Mouse (Mus musculus): ENCODE data around the gene Rbm34. TPM values are rescaled to one million over a fixed set of nuclear protein-coding genes. Genes with fewer than 3 reads are reported as not detected.
"Not testable (repeated sequence)": the region's sequence is repeated elsewhere in the genome, so short reads cannot be mapped to it uniquely, and the experiment has no call there.

Rbm34 gene
- polyA plus RNA-seq, 1 experiment: 8.4 TPM

GRCm38 (mm10) chr8:126919255-126919654 is 51.6 kb downstream of the Rbm34 start:
- DNase-seq (ENCODE audit: low spot score): no peak

- DNase-seq (ENCODE audit: low spot score): no peak
Measured at GRCm38 (mm10) chr8:126918356-126918755, 52.5 kb downstream of the Rbm34 start.

- no peak for DNase-seq (ENCODE audit: low spot score)
Measured at GRCm38 (mm10) chr8:126917179-126917905, 53.5 kb downstream of the Rbm34 start.

- no peak for DNase-seq (ENCODE audit: low spot score)
Measured at GRCm38 (mm10) chr8:126916611-126917010, 54.3 kb downstream of the Rbm34 start.

- no peak for DNase-seq (ENCODE audit: low spot score)
Measured at GRCm38 (mm10) chr8:126914609-126915375, 56.1 kb downstream of the Rbm34 start.

- DNase-seq (ENCODE audit: low spot score): not testable (repeated sequence)
Measured at GRCm38 (mm10) chr8:126914107-126914490, 56.8 kb downstream of the Rbm34 start.

- DNase-seq (ENCODE audit: low spot score): no peak
Measured at GRCm38 (mm10) chr8:126913241-126914106, 57.4 kb downstream of the Rbm34 start.

GRCm38 (mm10) chr8:126909371-126909802 is 61.5 kb downstream of the Rbm34 start:
- DNase-seq (ENCODE audit: low spot score): no peak

- DNase-seq (ENCODE audit: low spot score): no peak
Measured at GRCm38 (mm10) chr8:126908805-126909204, 62.1 kb downstream of the Rbm34 start.

- no peak for DNase-seq (ENCODE audit: low spot score)
Measured at GRCm38 (mm10) chr8:126907968-126908367, 62.9 kb downstream of the Rbm34 start.

- DNase-seq (ENCODE audit: low spot score): no peak
Measured at GRCm38 (mm10) chr8:126907374-126907773, 63.5 kb downstream of the Rbm34 start.

- no peak for DNase-seq (ENCODE audit: low spot score)
Measured at GRCm38 (mm10) chr8:126905387-126905786, 65.5 kb downstream of the Rbm34 start.

- DNase-seq (ENCODE audit: low spot score): no peak
Measured at GRCm38 (mm10) chr8:126903927-126904326, 66.9 kb downstream of the Rbm34 start.

GRCm38 (mm10) chr8:126903224-126903895 is 67.5 kb downstream of the Rbm34 start:
- no peak for DNase-seq (ENCODE audit: low spot score)

GRCm38 (mm10) chr8:126901612-126902011 is 69.3 kb downstream of the Rbm34 start:
- no peak for DNase-seq (ENCODE audit: low spot score)

GRCm38 (mm10) chr8:126901049-126901448 is 69.8 kb downstream of the Rbm34 start:
- DNase-seq (ENCODE audit: low spot score): no peak

Other genes starting within 250 kb of the Rbm34 start
- 62.4 and 118 TPM in 2 replicates for gene Tomm20, start 25.2 kb downstream of the Rbm34 start, polyA plus RNA-seq (2012; rRNA removed)
- gene Pard3, start 92.8 kb upstream of the Rbm34 start, polyA plus RNA-seq (2012; rRNA removed): 32.0 and 37.9 TPM in 2 replicates

Data from urinary bladder, adult 2 months (tissue).